Mouse (Mus musculus): ENCODE results near the gene Bicdl1.

- TF ChIP-seq CTCF (IDR thresholded peaks at IDR 0.05; ENCODE audit: low read depth, low read length) = no peak
- no peak for TF ChIP-seq POLR2A (IDR thresholded peaks at IDR 0.05; ENCODE audit: borderline replicate concordance, low read depth, low read length)
Observed at GRCm38 (mm10) chr5:115730314-115730713, 1.1 kb downstream of the Bicdl1 start.
